Mouse (Mus musculus): ENCODE measurements around the gene Edc3. TPM values are rescaled to one million over a fixed set of nuclear protein-coding genes. Genes with fewer than 3 reads are reported as not detected.

The Edc3 gene
- polyA plus RNA-seq, 3 experiments from 2014 or later: 22.7 to 32.1 (median 29.1) TPM

Other genes with a start within 250 kb of the Edc3 start
- gene Scamp5, start 240.5 kb upstream of the Edc3 start, polyA plus RNA-seq (2017; shearing (Covaris generic)): not detected
- gene Rpp25, start 204.5 kb upstream of the Edc3 start, polyA plus RNA-seq (2017; shearing (Covaris generic)): not detected
- 100 to 1,000 TPM; 223 to 469 (median 223) TPM for gene Cox5a, start 187.3 kb upstream of the Edc3 start, polyA plus RNA-seq (2017; shearing (Covaris generic))
- 10 to 100 TPM; 19.6 to 40.2 (median 32.7) TPM for gene Fam219b, start 171.0 kb upstream of the Edc3 start, polyA plus RNA-seq (2017; shearing (Covaris generic))
- gene Mpi, start 155.8 kb upstream of the Edc3 start, polyA plus RNA-seq (2017; shearing (Covaris generic)): 10 to 100 TPM; 14.3 to 16.0 (median 14.7) TPM
- gene Scamp2, start 147.6 kb upstream of the Edc3 start, polyA plus RNA-seq (2017; shearing (Covaris generic)): 10 to 100 TPM; 81.3 to 95.1 (median 84.9) TPM
- 10 to 100 TPM; 31.1 to 35.4 (median 32.0) TPM for gene Ulk3, start 119.1 kb upstream of the Edc3 start, polyA plus RNA-seq (2017; shearing (Covaris generic))
- gene Cplx3, start 102.3 kb upstream of the Edc3 start, polyA plus RNA-seq (2017; shearing (Covaris generic)): not detected
- under 1 TPM; 0.23 to 0.97 (median 0.40) TPM for gene Lman1l, start 87.8 kb upstream of the Edc3 start, polyA plus RNA-seq (2017; shearing (Covaris generic))
- gene Csk, start 54.9 kb upstream of the Edc3 start, polyA plus RNA-seq (2017; shearing (Covaris generic)): 100 to 1,000 TPM; 113 to 133 (median 122) TPM
- not detected for gene Cyp1a2, start 24.8 kb upstream of the Edc3 start, polyA plus RNA-seq (2017; shearing (Covaris generic))
- under 1 TPM in 2 of 3 experiments, not detected in 1; 0.21 TPM for gene Cyp1a1, start 20.6 kb upstream of the Edc3 start, polyA plus RNA-seq (2017; shearing (Covaris generic))
- 100 to 1,000 TPM in 1 of 3 experiments, 10 to 100 TPM in 2; 75.8 to 110 (median 88.0) TPM for gene Clk3, start 57.3 kb downstream of the Edc3 start, polyA plus RNA-seq (2017; shearing (Covaris generic))
- 10 to 100 TPM; 12.8 to 26.9 (median 20.9) TPM for gene Arid3b, start 128.3 kb downstream of the Edc3 start, polyA plus RNA-seq (2017; shearing (Covaris generic))
- 100 to 1,000 TPM; 113 to 167 (median 131) TPM for gene Ubl7, start 202.4 kb downstream of the Edc3 start, polyA plus RNA-seq (2017; shearing (Covaris generic))
- 1 to 10 TPM in 1 of 3 experiments, not detected in 2; 1.8 TPM for gene Sema7a, start 231.6 kb downstream of the Edc3 start, polyA plus RNA-seq (2017; shearing (Covaris generic))